Mouse (Mus musculus): ENCODE results near the gene Astn1. TPM values are rescaled to one million over a fixed set of nuclear protein-coding genes. Genes with fewer than 3 reads are reported as not detected.

Astn1 gene
- polyA plus RNA-seq, 1 experiment = 0.02 TPM

- Histone ChIP-seq H3K36me3 (ENCODE audit: control insufficient read depth, insufficient read depth, low read length) (no peaks in the 10 kb centered on the region), H3K27ac (ENCODE audit: insufficient read depth, low read length) (no peak overlapping the region), H3K27me3 (ENCODE audit: control insufficient read depth, insufficient read depth, low read length) (peaks cover 2% of the 10 kb centered on the region; the same call in 1 of the 2 replicates), H3K4me3 (ENCODE audit: extremely low read depth, insufficient read depth, insufficient read length) (no peak overlapping the region), H3K4me1 (ENCODE audit: control insufficient read depth, insufficient read depth, insufficient read length) (no peaks in the 10 kb centered on the region)
- TF ChIP-seq CTCF (IDR thresholded peaks at IDR 0.05; ENCODE audit: extremely low read depth, insufficient read depth, insufficient read length, insufficient replicate concordance) = no peak
- TF ChIP-seq POLR2A (IDR thresholded peaks at IDR 0.05; ENCODE audit: low read depth, low read length) = no peak
- no peak for DNase-seq (ENCODE audit: low read depth in 1 of 2, low spot score in 2 of 2)
- 13% methylated on average over 28 of the region's 28 CpGs for WGBS
These were observed 6.7 kb upstream of the Astn1 start for GRCm38 (mm10) chr1:158355177-158356050.

- Histone ChIP-seq H3K27ac (ENCODE audit: insufficient read depth, low read length) (no peak within 1 kb of the TSS), H3K4me3 (ENCODE audit: extremely low read depth, insufficient read depth, insufficient read length) (no peak within 1 kb of the TSS), H3K27me3 (ENCODE audit: control insufficient read depth, insufficient read depth, low read length) (peaks cover 2% of the 10 kb centered on the region; the same call in 1 of the 2 replicates), H3K4me1 (ENCODE audit: control insufficient read depth, insufficient read depth, insufficient read length) (no peaks in the 10 kb centered on the region), H3K36me3 (ENCODE audit: control insufficient read depth, insufficient read depth, low read length) (no peaks in the 10 kb centered on the region)
- no peak for DNase-seq (ENCODE audit: low read depth in 1 of 2, low spot score in 2 of 2)
- TF ChIP-seq POLR2A (IDR thresholded peaks at IDR 0.05; ENCODE audit: low read depth, low read length) (no peak), CTCF (IDR thresholded peaks at IDR 0.05; ENCODE audit: extremely low read depth, insufficient read depth, insufficient read length, insufficient replicate concordance) (no peak)
- WGBS = 3% methylated on average over 30 of the region's 30 CpGs
These were observed 6.0 kb upstream of the Astn1 start, which contains the start of gene Brinp2 for GRCm38 (mm10) chr1:158356051-158356461. Gene Brinp2 (minus strand): TSS chr1:158356326.

GRCm38 (mm10) chr1:158362292-158363101 is 424 bp downstream of the Astn1 start:
- Histone ChIP-seq H3K27me3 (ENCODE audit: control insufficient read depth, insufficient read depth, low read length) (no peaks in the 10 kb centered on the region), H3K36me3 (ENCODE audit: control insufficient read depth, insufficient read depth, low read length) (no peaks in the 10 kb centered on the region), H3K27ac (ENCODE audit: insufficient read depth, low read length) (no peak overlapping the region), H3K4me3 (ENCODE audit: extremely low read depth, insufficient read depth, insufficient read length) (no peak overlapping the region), H3K4me1 (ENCODE audit: control insufficient read depth, insufficient read depth, insufficient read length) (no peaks in the 10 kb centered on the region)
- no peak for DNase-seq (ENCODE audit: low read depth in 1 of 2, low spot score in 2 of 2)
- TF ChIP-seq POLR2A (IDR thresholded peaks at IDR 0.05; ENCODE audit: low read depth, low read length) (no peak), CTCF (IDR thresholded peaks at IDR 0.05; ENCODE audit: extremely low read depth, insufficient read depth, insufficient read length, insufficient replicate concordance) (no peak)
- 6% methylated on average over 35 of the region's 37 CpGs for WGBS

- H3K4me1 ChIP-seq (ENCODE audit: control insufficient read depth, insufficient read depth, insufficient read length) = no peaks in the 10 kb centered on the region
- TF ChIP-seq CTCF (IDR thresholded peaks at IDR 0.05; ENCODE audit: extremely low read depth, insufficient read depth, insufficient read length, insufficient replicate concordance) (no peak), POLR2A (IDR thresholded peaks at IDR 0.05; ENCODE audit: low read depth, low read length) (no peak)
- WGBS = 50% methylated on average over 1 of the region's 1 CpGs
- H3K4me3 ChIP-seq (ENCODE audit: extremely low read depth, insufficient read depth, insufficient read length) = no peak overlapping the region
- no peak for DNase-seq (ENCODE audit: low read depth in 1 of 2, low spot score in 2 of 2)
- H3K36me3 ChIP-seq (ENCODE audit: control insufficient read depth, insufficient read depth, low read length) = no peaks in the 10 kb centered on the region
- H3K27me3 ChIP-seq (ENCODE audit: control insufficient read depth, insufficient read depth, low read length) = no peaks in the 10 kb centered on the region
- no peak overlapping the region for H3K27ac ChIP-seq (ENCODE audit: insufficient read depth, low read length)
These were observed 2.4 kb downstream of the Astn1 start for GRCm38 (mm10) chr1:158364461-158364860.

- no peak for DNase-seq (ENCODE audit: low read depth in 1 of 2, low spot score in 2 of 2)
- H3K27ac ChIP-seq (ENCODE audit: insufficient read depth, low read length) = no peak overlapping the region
- no peaks in the 10 kb centered on the region for H3K27me3 ChIP-seq (ENCODE audit: control insufficient read depth, insufficient read depth, low read length)
- H3K4me1 ChIP-seq (ENCODE audit: control insufficient read depth, insufficient read depth, insufficient read length) = no peaks in the 10 kb centered on the region
- TF ChIP-seq CTCF (IDR thresholded peaks at IDR 0.05; ENCODE audit: extremely low read depth, insufficient read depth, insufficient read length, insufficient replicate concordance) = no peak
- TF ChIP-seq POLR2A (IDR thresholded peaks at IDR 0.05; ENCODE audit: low read depth, low read length) = no peak
- H3K4me3 ChIP-seq (ENCODE audit: extremely low read depth, insufficient read depth, insufficient read length) = no peak overlapping the region
- no peaks in the 10 kb centered on the region for H3K36me3 ChIP-seq (ENCODE audit: control insufficient read depth, insufficient read depth, low read length)
- 78% methylated on average over 6 of the region's 6 CpGs for WGBS
These were observed 20.2 kb downstream of the Astn1 start for GRCm38 (mm10) chr1:158382277-158382676.

- Histone ChIP-seq H3K27ac (ENCODE audit: insufficient read depth, low read length) (no peak overlapping the region), H3K4me3 (ENCODE audit: extremely low read depth, insufficient read depth, insufficient read length) (no peak overlapping the region), H3K27me3 (ENCODE audit: control insufficient read depth, insufficient read depth, low read length) (no peaks in the 10 kb centered on the region), H3K4me1 (ENCODE audit: control insufficient read depth, insufficient read depth, insufficient read length) (no peaks in the 10 kb centered on the region), H3K36me3 (ENCODE audit: control insufficient read depth, insufficient read depth, low read length) (no peaks in the 10 kb centered on the region)
- WGBS = 80% methylated on average over 3 of the region's 3 CpGs
- DNase-seq (ENCODE audit: low read depth in 1 of 2, low spot score in 2 of 2) = no peak
- TF ChIP-seq POLR2A (IDR thresholded peaks at IDR 0.05; ENCODE audit: low read depth, low read length) (no peak), CTCF (IDR thresholded peaks at IDR 0.05; ENCODE audit: extremely low read depth, insufficient read depth, insufficient read length, insufficient replicate concordance) (no peak)
These were observed 21.1 kb downstream of the Astn1 start for GRCm38 (mm10) chr1:158383210-158383609.

All from spleen, adult 2 months (tissue).